Mouse (Mus musculus) midbrain, embryonic 13.5 days (tissue): Measurements from ENCODE around the gene Cytip. TPM values are rescaled to one million over a fixed set of nuclear protein-coding genes. Genes with fewer than 3 reads are reported as not detected.

ENCODE experiments used
- ATAC-seq: fragments of 200-750 bp; cut with Nextera tagmentation; 2 replicates; pipeline ENCODE4 v1.8.0; 2017; ENCODE audit warnings: mild to moderate bottlenecking, moderate TSS enrichment, moderate library complexity
- H3K27ac ChIP-seq: fragments of 300-500 bp; sonication (generic); 2 replicates; pipeline ENCODE4 v1.5.1; 2015; ENCODE audit warnings: inconsistent platforms, mild to moderate bottlenecking, moderate library complexity
- H3K27me3 ChIP-seq: fragments of 300-500 bp; sonication (generic); 2 replicates; pipeline ENCODE4 v1.6.1; 2015; ENCODE audit warnings: mild to moderate bottlenecking, inconsistent platforms
- H3K36me3 ChIP-seq: fragments of 300-500 bp; sonication (generic); 2 replicates; pipeline ENCODE4 v1.6.1; 2015; ENCODE audit warnings: mild to moderate bottlenecking, inconsistent platforms
- H3K4me1 ChIP-seq: fragments of 300-500 bp; sonication (generic); replicated peaks from 2 replicates; pipeline ENCODE4 v1.6.1; 2015; ENCODE audit warnings: inconsistent platforms
- H3K4me2 ChIP-seq: fragments of 300-500 bp; sonication (generic); replicated peaks from 2 replicates; pipeline ENCODE4 v1.6.1; 2015; ENCODE audit warnings: moderate library complexity, mild to moderate bottlenecking, inconsistent platforms
- H3K4me3 ChIP-seq: fragments of 300-500 bp; sonication (generic); replicated peaks from 2 replicates; pipeline ENCODE4 v1.5.1; 2015; ENCODE audit warnings: mild to moderate bottlenecking, inconsistent platforms
- H3K9ac ChIP-seq: fragments of 300-500 bp; sonication (generic); replicated peaks from 2 replicates; pipeline ENCODE4 v1.6.1; 2015; ENCODE audit warnings: mild to moderate bottlenecking, inconsistent platforms
- H3K9me3 ChIP-seq: fragments of 300-500 bp; sonication (generic); 2 replicates; pipeline ENCODE4 v1.6.1; 2016; ENCODE audit warnings: mild to moderate bottlenecking, inconsistent platforms
- WGBS: fragments of 180-500 bp; shearing (Covaris S2); methylation state at CpG from one replicate; pipeline ENCODE4 v1.1.7; 2015; 5-methylcytosine and 5-hydroxymethylcytosine counted together
- polyA plus RNA-seq: library from polyadenylated mRNA; unstranded; fragments of >200 nt; fragmentation: Nextera tagmentation; extraction: Ambion mirVana; gene quantifications from 2 replicates; pipeline ENCODE4 v1.2.1, GENCODE M21; 2015

Gene Cytip
- polyA plus RNA-seq, 1 experiment from 2014 or later: 0.50 TPM

DNA sequence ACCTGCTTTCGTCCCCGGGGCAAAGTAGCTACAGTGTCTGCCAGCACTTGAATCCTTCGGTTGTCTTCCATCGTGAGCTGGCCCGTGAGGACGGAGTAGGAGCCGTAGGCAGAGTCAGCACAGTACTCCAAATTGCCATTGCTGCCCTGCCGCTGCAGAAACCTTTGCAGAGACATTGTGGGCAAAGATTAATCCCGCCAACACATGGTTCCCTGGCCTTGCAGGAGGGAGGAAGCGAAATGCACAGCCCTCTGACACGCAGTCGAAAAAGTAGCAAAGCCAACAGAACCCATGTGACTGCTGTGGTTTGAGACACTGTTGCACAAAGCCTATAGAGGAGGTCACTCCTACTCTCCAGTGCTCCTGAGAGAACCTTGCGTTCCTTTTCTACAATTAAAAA is 35.5 kb downstream of the Cytip start:
- Histone ChIP-seq H3K27ac (no peak overlapping the region), H3K4me3 (no peak overlapping the region), H3K36me3 (no peaks in the 10 kb centered on the region), H3K4me2 (no peak overlapping the region), H3K27me3 (no peaks in the 10 kb centered on the region), H3K4me1 (no peaks in the 10 kb centered on the region), H3K9ac (no peak overlapping the region), H3K9me3 (no peaks in the 10 kb centered on the region)
- 92% methylated on average over 13 of the region's 13 CpGs for WGBS
- no peak for ATAC-seq

GRCm38 (mm10) chr2:58159121-58159520 is 36.2 kb downstream of the Cytip start:
- no peak overlapping the region for H3K4me3 ChIP-seq
- H3K36me3 ChIP-seq: no peaks in the 10 kb centered on the region
- ATAC-seq: no peak
- no peak overlapping the region for H3K9ac ChIP-seq
- H3K4me2 ChIP-seq: no peak overlapping the region
- H3K27me3 ChIP-seq: no peaks in the 10 kb centered on the region
- H3K27ac ChIP-seq: no peak overlapping the region
- WGBS: 92% methylated on average over 6 of the region's 6 CpGs
- no peaks in the 10 kb centered on the region for H3K4me1 ChIP-seq
- no peaks in the 10 kb centered on the region for H3K9me3 ChIP-seq

- no peaks in the 10 kb centered on the region for H3K9me3 ChIP-seq
- WGBS: 91% methylated on average over 5 of the region's 5 CpGs
- H3K9ac ChIP-seq: no peak overlapping the region
- H3K36me3 ChIP-seq: no peaks in the 10 kb centered on the region
- H3K4me3 ChIP-seq: no peak overlapping the region
- H3K4me1 ChIP-seq: no peaks in the 10 kb centered on the region
- H3K27ac ChIP-seq: no peak overlapping the region
- ATAC-seq: no peak
- H3K4me2 ChIP-seq: no peak overlapping the region
- no peaks in the 10 kb centered on the region for H3K27me3 ChIP-seq
Observed at GRCm38 (mm10) chr2:58158539-58158938, 36.8 kb downstream of the Cytip start.

DNA sequence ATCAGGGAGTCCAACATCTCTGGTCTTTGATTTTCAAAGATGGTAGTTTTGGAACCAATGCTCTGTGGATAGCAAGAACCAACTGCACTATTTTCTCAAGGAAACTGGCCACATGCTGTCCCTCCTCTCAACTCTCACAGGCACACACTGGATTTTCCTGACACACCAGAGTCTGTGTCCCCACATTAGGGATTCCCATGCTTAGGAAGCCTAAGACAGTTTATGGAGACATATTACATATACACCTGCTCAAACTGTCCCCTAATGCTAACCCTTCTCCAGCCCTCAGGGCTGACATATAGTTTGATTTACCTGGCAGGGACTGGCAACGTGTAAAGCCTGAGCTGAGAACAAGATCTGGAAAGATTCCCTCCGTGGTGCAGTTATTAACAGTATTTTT is 37.2 kb downstream of the Cytip start:
- no peaks in the 10 kb centered on the region for H3K9me3 ChIP-seq
- no peak for ATAC-seq
- no peak overlapping the region for H3K27ac ChIP-seq
- H3K4me1 ChIP-seq: no peaks in the 10 kb centered on the region
- H3K36me3 ChIP-seq: no peaks in the 10 kb centered on the region
- H3K27me3 ChIP-seq: no peaks in the 10 kb centered on the region
- no peak overlapping the region for H3K9ac ChIP-seq
- H3K4me2 ChIP-seq: no peak overlapping the region
- no peak overlapping the region for H3K4me3 ChIP-seq
- 83% methylated on average over 2 of the region's 2 CpGs for WGBS

GRCm38 (mm10) chr2:58157466-58157865 is 37.9 kb downstream of the Cytip start:
- Histone ChIP-seq H3K27me3 (no peaks in the 10 kb centered on the region), H3K4me3 (no peak overlapping the region), H3K4me1 (no peaks in the 10 kb centered on the region), H3K9me3 (no peaks in the 10 kb centered on the region), H3K9ac (no peak overlapping the region), H3K36me3 (no peaks in the 10 kb centered on the region), H3K4me2 (no peak overlapping the region), H3K27ac (no peak overlapping the region)
- WGBS: 92% methylated on average over 5 of the region's 5 CpGs
- ATAC-seq: no peak

GRCm38 (mm10) chr2:58156495-58157392 is 38.6 kb downstream of the Cytip start:
- Histone ChIP-seq H3K27me3 (no peaks in the 10 kb centered on the region), H3K27ac (no peak overlapping the region), H3K9me3 (no peaks in the 10 kb centered on the region), H3K9ac (no peak overlapping the region), H3K4me2 (no peak overlapping the region), H3K36me3 (no peaks in the 10 kb centered on the region), H3K4me3 (no peak overlapping the region), H3K4me1 (no peaks in the 10 kb centered on the region)
- WGBS: 91% methylated on average over 5 of the region's 5 CpGs
- ATAC-seq: no peak

GRCm38 (mm10) chr2:58156108-58156415 is 39.3 kb downstream of the Cytip start:
- Histone ChIP-seq H3K4me1 (no peaks in the 10 kb centered on the region), H3K4me2 (no peak overlapping the region), H3K36me3 (no peaks in the 10 kb centered on the region), H3K27me3 (no peaks in the 10 kb centered on the region), H3K9me3 (no peaks in the 10 kb centered on the region), H3K9ac (no peak overlapping the region), H3K4me3 (no peak overlapping the region), H3K27ac (no peak overlapping the region)
- 93% methylated on average over 5 of the region's 5 CpGs for WGBS
- ATAC-seq: no peak

- Histone ChIP-seq H3K4me3 (no peak overlapping the region), H3K4me2 (no peak overlapping the region), H3K27ac (no peak overlapping the region), H3K9me3 (no peaks in the 10 kb centered on the region), H3K36me3 (no peaks in the 10 kb centered on the region), H3K4me1 (no peaks in the 10 kb centered on the region), H3K27me3 (no peaks in the 10 kb centered on the region), H3K9ac (no peak overlapping the region)
- WGBS: 74% methylated on average over 5 of the region's 7 CpGs
- no peak for ATAC-seq
Observed at GRCm38 (mm10) chr2:58155271-58156107, 39.8 kb downstream of the Cytip start.

DNA sequence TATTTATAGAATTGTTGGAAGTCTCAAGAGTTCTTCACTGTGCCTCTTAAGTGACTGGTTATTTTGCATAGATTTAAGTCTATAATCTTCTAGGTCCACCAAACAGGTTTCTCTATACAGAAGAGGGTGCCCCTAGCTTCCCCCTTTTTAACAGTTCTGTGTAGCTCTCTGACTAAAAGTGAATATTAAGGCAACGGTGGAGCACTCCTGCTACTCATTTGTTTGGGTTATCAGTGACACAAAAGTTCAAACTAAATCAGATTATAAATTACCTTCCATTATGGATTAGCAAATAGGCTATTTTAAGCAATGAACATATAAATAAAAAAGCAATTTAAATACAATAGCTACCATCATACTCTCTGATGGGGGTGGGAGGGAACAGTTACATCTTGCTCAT is 40.8 kb downstream of the Cytip start:
- no peak overlapping the region for H3K4me2 ChIP-seq
- no peaks in the 10 kb centered on the region for H3K27me3 ChIP-seq
- ATAC-seq: no peak
- no peak overlapping the region for H3K27ac ChIP-seq
- 89% methylated on average over 1 of the region's 1 CpGs for WGBS
- H3K36me3 ChIP-seq: no peaks in the 10 kb centered on the region
- H3K9ac ChIP-seq: no peak overlapping the region
- no peak overlapping the region for H3K4me3 ChIP-seq
- H3K9me3 ChIP-seq: no peaks in the 10 kb centered on the region
- no peaks in the 10 kb centered on the region for H3K4me1 ChIP-seq

DNA sequence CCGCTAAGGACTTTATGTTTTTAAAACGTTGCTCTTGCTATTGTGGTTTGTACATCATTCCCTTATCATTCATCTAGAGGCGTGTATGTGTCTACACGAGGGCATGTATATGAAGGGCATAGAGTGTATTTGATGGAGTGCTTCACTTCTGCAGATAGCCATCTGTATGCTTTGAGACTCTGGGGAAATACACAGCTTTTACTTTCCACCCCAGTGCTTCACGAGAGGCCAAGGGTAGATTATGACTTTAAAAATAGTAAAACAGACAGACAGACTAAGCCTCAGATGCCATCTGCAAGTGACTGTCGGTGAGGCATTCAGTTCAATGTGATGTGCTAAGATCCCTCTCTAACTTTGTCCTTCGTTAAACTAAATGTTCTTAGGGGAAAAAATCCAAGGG is 41.6 kb downstream of the Cytip start:
- 89% methylated on average over 7 of the region's 7 CpGs for WGBS
- no peaks in the 10 kb centered on the region for H3K27me3 ChIP-seq
- ATAC-seq: no peak

DNA sequence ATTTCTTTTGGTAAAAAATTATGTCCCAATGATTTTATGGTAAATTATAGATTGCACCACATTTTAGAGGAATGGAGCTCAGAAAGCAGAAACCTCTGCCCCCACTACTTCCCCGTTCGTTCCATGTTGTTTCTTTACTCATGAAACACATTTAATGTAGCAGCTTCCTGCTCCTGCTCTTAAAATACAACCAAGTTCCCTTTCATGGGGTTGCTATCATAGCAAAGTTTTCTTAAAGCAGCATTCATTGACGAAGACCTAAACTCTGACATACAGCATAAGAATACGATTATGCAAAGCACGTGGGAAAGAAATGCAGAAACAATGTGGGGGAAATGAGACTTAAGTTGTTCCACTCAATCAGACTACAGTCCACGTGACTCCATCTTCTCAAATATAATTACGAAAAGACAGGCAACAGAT is 45.3 kb downstream of the Cytip start:
- Histone ChIP-seq H3K4me2 (no peak overlapping the region), H3K4me3 (no peak overlapping the region), H3K27me3 (no peaks in the 10 kb centered on the region), H3K4me1 (no peaks in the 10 kb centered on the region), H3K36me3 (no peaks in the 10 kb centered on the region), H3K9ac (no peak overlapping the region), H3K9me3 (no peaks in the 10 kb centered on the region), H3K27ac (no peak overlapping the region)
- ATAC-seq: no peak
- 91% methylated on average over 7 of the region's 7 CpGs for WGBS

More for the DNA sequence above, 41.6 kb downstream of the Cytip start:
- Histone ChIP-seq H3K36me3 (no peaks in the 10 kb centered on the region), H3K9me3 (no peaks in the 10 kb centered on the region), H3K4me3 (no peak overlapping the region), H3K4me2 (no peak overlapping the region), H3K9ac (no peak overlapping the region), H3K27ac (no peak overlapping the region), H3K4me1 (no peaks in the 10 kb centered on the region)

DNA sequence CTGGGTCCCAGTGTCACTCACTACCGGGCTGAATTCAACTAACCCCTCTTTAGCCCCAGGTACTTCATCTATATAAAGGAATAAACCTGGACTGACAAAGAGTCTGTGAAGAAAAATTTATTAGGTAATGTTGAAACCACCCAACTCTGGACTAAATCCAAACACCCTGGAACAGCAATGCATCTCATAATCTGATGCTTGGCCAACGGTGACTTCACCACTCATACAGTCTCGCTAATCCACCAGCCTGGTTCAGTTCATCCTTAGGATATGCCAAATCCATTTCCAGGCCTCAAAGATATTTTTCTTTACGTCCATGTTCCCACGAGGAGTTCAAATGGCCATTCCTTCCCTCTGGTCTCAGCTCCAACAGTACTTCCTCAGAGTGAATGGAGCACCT is 48.8 kb downstream of the Cytip start:
- no peaks in the 10 kb centered on the region for H3K4me1 ChIP-seq
- no peak overlapping the region for H3K9ac ChIP-seq
- ATAC-seq: no peak
- H3K27me3 ChIP-seq: no peaks in the 10 kb centered on the region
- 97% methylated on average over 5 of the region's 5 CpGs for WGBS
- no peak overlapping the region for H3K4me2 ChIP-seq
- 0 out of 2 replicates have a peak, but pooled peaks cover 4% of the 10 kb centered on the region for H3K9me3 ChIP-seq
- H3K36me3 ChIP-seq: no peaks in the 10 kb centered on the region
- H3K27ac ChIP-seq: no peak overlapping the region
- no peak overlapping the region for H3K4me3 ChIP-seq
